Mouse (Mus musculus) brain, embryonic 14.5 days (tissue): ENCODE data around the gene Eno2. TPM values are rescaled to one million over a fixed set of nuclear protein-coding genes. Genes with fewer than 3 reads are reported as not detected.

Experiments
- DNase-seq: peaks from one replicate; pipeline ENCODE4 v3.0.0-alpha.2; 2011; ENCODE audit warnings: low read depth
- CTCF ChIP-seq: fragments of 200-500 bp; IDR thresholded peaks from 2 replicates; pipeline ENCODE4 v1.5.1; 2012; ENCODE audit warnings: inconsistent platforms, mild to moderate bottlenecking, moderate library complexity, borderline replicate concordance; ENCODE audit not compliant: insufficient read depth, insufficient read length; ENCODE audit errors: extremely low read depth
- POLR2A ChIP-seq: fragments of 200-500 bp; IDR thresholded peaks from 2 replicates; pipeline ENCODE4 v1.6.1; 2012; ENCODE audit warnings: mild to moderate bottlenecking, inconsistent platforms, borderline replicate concordance; ENCODE audit not compliant: poor library complexity, insufficient read depth, insufficient read length, severe bottlenecking; ENCODE audit errors: extremely low read depth
- polyA plus RNA-seq: library from polyadenylated mRNA; depleted of rRNA; stranded (reverse); fragments of >200 nt; gene quantifications from 2 replicates; pipeline ENCODE4 v1.2.3, GENCODE M21; 2012

Gene Eno2
- polyA plus RNA-seq, 1 experiment: 69.6 TPM

GRCm38 (mm10) chr6:124780917-124781316 is 11.4 kb upstream of the Eno2 start:
- DNase-seq: no peak
- TF ChIP-seq CTCF (no peak), POLR2A (no peak)

- no peak for DNase-seq
- TF ChIP-seq CTCF: 0 out of 2 replicates have a peak, but pooled peaks have one; percentile 11
- TF ChIP-seq POLR2A: no peak
Measured at GRCm38 (mm10) chr6:124779984-124780416, 10.5 kb upstream of the Eno2 start.

GRCm38 (mm10) chr6:124779222-124779983 is 9.9 kb upstream of the Eno2 start, which contains the start of gene Lrrc23:
Gene Lrrc23 (minus strand): TSS chr6:124779727.
- peak; percentile 81 for DNase-seq
- no peak for TF ChIP-seq CTCF
- TF ChIP-seq POLR2A: no peak

GRCm38 (mm10) chr6:124770511-124770910 is 1.0 kb upstream of the Eno2 start:
- no peak for DNase-seq
- TF ChIP-seq CTCF (no peak), POLR2A (no peak)

GRCm38 (mm10) chr6:124770013-124770412 is 540 bp upstream of the Eno2 start:
- TF ChIP-seq CTCF (no peak), POLR2A (no peak)
- DNase-seq: no peak

- no peak for DNase-seq
- TF ChIP-seq POLR2A: no peak
- TF ChIP-seq CTCF: no peak
Measured at GRCm38 (mm10) chr6:124768704-124769044, 799 bp downstream of the Eno2 start.

- no peak for TF ChIP-seq CTCF
- TF ChIP-seq POLR2A: no peak
- peak; percentile 45 for DNase-seq
Measured at GRCm38 (mm10) chr6:124767920-124768703, 1.4 kb downstream of the Eno2 start.

GRCm38 (mm10) chr6:124767536-124767919 is 1.9 kb downstream of the Eno2 start:
- no peak for TF ChIP-seq POLR2A
- TF ChIP-seq CTCF: no peak

GRCm38 (mm10) chr6:124765951-124766350 is 3.5 kb downstream of the Eno2 start:
- TF ChIP-seq CTCF (no peak), POLR2A (no peak)
- no peak for DNase-seq

More at GRCm38 (mm10) chr6:124767536-124767919, 1.9 kb downstream of the Eno2 start:
- no peak for DNase-seq

GRCm38 (mm10) chr6:124759259-124759658 is 10.2 kb downstream of the Eno2 start:
- DNase-seq: peak; percentile 88
- TF ChIP-seq CTCF (peak; percentile 92), POLR2A (no peak)

- no peak for DNase-seq
- TF ChIP-seq CTCF (no peak), POLR2A (no peak)
Measured at GRCm38 (mm10) chr6:124758849-124759232, 10.6 kb downstream of the Eno2 start.
